Mouse (Mus musculus) stomach, embryonic 14.5 days (tissue): ENCODE data around the gene Slc10a6. TPM values are rescaled to one million over a fixed set of nuclear protein-coding genes. Genes with fewer than 3 reads are reported as not detected.

ENCODE experiments used
- ATAC-seq: fragments of 200-750 bp; cut with Nextera tagmentation; 2 replicates; pipeline ENCODE4 v1.8.0; 2017; ENCODE audit warnings: low read depth, moderate TSS enrichment; ENCODE audit not compliant: insufficient number of reproducible peaks, insufficient read depth, low FRiP score
- H3K27ac ChIP-seq: fragments of 300-500 bp; sonication (generic); 2 replicates; pipeline ENCODE4 v1.5.1; 2014; ENCODE audit warnings: mild to moderate bottlenecking, low read length, moderate library complexity, mixed read lengths
- H3K27me3 ChIP-seq: fragments of 300-500 bp; sonication (generic); 2 replicates; pipeline ENCODE4 v1.6.1; 2014; ENCODE audit warnings: low read length, control low read depth, mixed read lengths; ENCODE audit not compliant: control insufficient read depth, insufficient read depth
- H3K36me3 ChIP-seq: fragments of 300-500 bp; sonication (generic); 2 replicates; pipeline ENCODE4 v1.6.1; 2014; ENCODE audit warnings: mild to moderate bottlenecking, control low read depth, low read length, moderate library complexity, mixed read lengths; ENCODE audit not compliant: control insufficient read depth, insufficient read depth
- H3K4me1 ChIP-seq: fragments of 300-500 bp; sonication (generic); 2 replicates; pipeline ENCODE4 v1.6.1; 2014; ENCODE audit warnings: low read length, control low read depth, mixed read lengths; ENCODE audit not compliant: control insufficient read depth, insufficient read depth
- H3K4me2 ChIP-seq: fragments of 300-500 bp; sonication (generic); replicated peaks from 2 replicates; pipeline ENCODE4 v1.6.1; 2014; ENCODE audit warnings: low read depth, low read length, control low read depth
- H3K4me3 ChIP-seq: fragments of 300-500 bp; sonication (generic); 2 replicates; pipeline ENCODE4 v1.5.1; 2014; ENCODE audit warnings: low read depth, low read length, control low read depth
- H3K9ac ChIP-seq: fragments of 300-500 bp; sonication (generic); replicated peaks from 2 replicates; pipeline ENCODE4 v1.6.1; 2014; ENCODE audit warnings: low read depth, mild to moderate bottlenecking, control low read depth, low read length, moderate library complexity, mixed read lengths
- H3K9me3 ChIP-seq: fragments of 300-500 bp; sonication (generic); 2 replicates; pipeline ENCODE4 v1.6.1; 2016; ENCODE audit warnings: low read depth, low read length, control low read depth; ENCODE audit not compliant: control insufficient read depth
- WGBS: fragments of 180-500 bp; shearing (Covaris S2); extraction: QIAGEN DNeasy Blood & Tissue Kit; methylation state at CpG from one replicate; pipeline ENCODE4 v1.1.7; 2014; 5-methylcytosine and 5-hydroxymethylcytosine counted together
- polyA plus RNA-seq: library from polyadenylated mRNA; unstranded; fragments of >200 nt; fragmentation: Nextera tagmentation; extraction: Ambion mirVana; gene quantifications from 2 replicates; pipeline ENCODE4 v1.2.1, GENCODE M21; 2014

Slc10a6 gene
- polyA plus RNA-seq, 1 experiment from 2014 or later, result 0.49 TPM

GRCm38 (mm10) chr5:103560546-103560945 lies 68.7 kb downstream of the Slc10a6 start:
- peaks cover 29% of the 10 kb centered on the region for H3K36me3 ChIP-seq
- no peaks in the 10 kb centered on the region for H3K27me3 ChIP-seq
- ATAC-seq, result no peak
- H3K27ac ChIP-seq, result no peak overlapping the region
- H3K4me2 ChIP-seq, result no peak overlapping the region
- H3K4me1 ChIP-seq, result no peaks in the 10 kb centered on the region
- no peak overlapping the region for H3K4me3 ChIP-seq
- no peak overlapping the region for H3K9ac ChIP-seq
- WGBS, result 94% methylated on average over 9 of the region's 9 CpGs
- no peaks in the 10 kb centered on the region for H3K9me3 ChIP-seq

Other genes starting within 250 kb of the Slc10a6 start
- 26.3 and 28.5 TPM in 2 replicates for gene Ptpn13, start 204.2 kb downstream of the Slc10a6 start, polyA plus RNA-seq
- gene 1700016H13Rik, start 26.6 kb upstream of the Slc10a6 start, polyA plus RNA-seq, result 0.26 TPM in 1 of 2 replicates, not detected in the other
- 5.9 and 6.8 TPM in 2 replicates for gene Aff1, start 63.0 kb upstream of the Slc10a6 start, polyA plus RNA-seq